In genomic region chr1:43196059-43196458, GRCm38 (mm10) we compare ENCODE assay signal across 21 mouse cellular contexts. TPM values are rescaled to one million over a fixed set of nuclear protein-coding genes. Genes with fewer than 3 reads are reported as not detected.
DNase-seq lines count a peak whose midpoint lies in the region; ATAC-seq and TF ChIP-seq lines count a peak whose summit lies in the region.
"Had no signal": no experiment of that assay in that cellular context is flagged by ENCODE, and none has a peak within 500 bp of the region (broad histone marks: within the 10 kb centered on the region; RNA-seq: fewer than 3 reads in every experiment).

No protein-coding gene starts in this region.

- ATAC-seq in heart, embryonic 12.5 days (ENCODE audit: insufficient number of reproducible peaks, low FRiP score) = no peak
- ATAC-seq in intestine, embryonic 14.5 days (replicated peaks; ENCODE audit: low FRiP score, low TSS enrichment, low read depth) = no peak
- no peak for ATAC-seq in intestine, postnatal 0 days
- no peak for ATAC-seq in stomach, embryonic 14.5 days (ENCODE audit: insufficient number of reproducible peaks, insufficient read depth, low FRiP score, low read depth)
- ATAC-seq in stomach, postnatal 0 days (ENCODE audit: low FRiP score, low TSS enrichment) = no peak
- ATAC-seq: forebrain, embryonic 15.5 days; inflammation-experienced regulatory T-cells, adult 6 months; midbrain, embryonic 13.5 days had no signal

- TF ChIP-seq EP300 in stomach, postnatal 0 days (optimal IDR thresholded peaks at IDR 0.05) = no peak

- intact Hi-C loops in heart, postnatal 25 days (cut with DNase I) = no loop called here

- H3K4me3 ChIP-seq in heart, embryonic 12.5 days = peak overlapping the region; percentile 40
- H3K4me3 ChIP-seq in intestine, embryonic 14.5 days (ENCODE audit: low read depth, low read length) = no peak overlapping the region
- H3K4me3 ChIP-seq in intestine, postnatal 0 days (ENCODE audit: low read depth, low read length) = no peak overlapping the region
- H3K4me3 ChIP-seq in stomach, embryonic 14.5 days (ENCODE audit: low read depth, low read length) = no peak overlapping the region
- H3K4me3 ChIP-seq in stomach, postnatal 0 days (ENCODE audit: low read depth, low read length) = no peak overlapping the region
- no peak overlapping the region for H3K4me3 ChIP-seq in hindbrain, embryonic 10.5 days
- H3K4me3 ChIP-seq: forebrain, embryonic 15.5 days; limb, embryonic 15.5 days; lung, embryonic 15.5 days; megakaryocyte, embryonic 14.5 days; midbrain, embryonic 13.5 days had no signal

- no peak for TF ChIP-seq CTCF in intestine, postnatal 0 days (IDR thresholded peaks at IDR 0.05; ENCODE audit: low read depth)
- TF ChIP-seq CTCF in stomach, postnatal 0 days (IDR thresholded peaks at IDR 0.05; ENCODE audit: low read depth) = no peak

- WGBS in heart, embryonic 12.5 days = 33% methylated on average over 1 of the region's 1 CpGs
- 17% methylated on average over 1 of the region's 1 CpGs for WGBS in intestine, embryonic 14.5 days
- 43% methylated on average over 1 of the region's 1 CpGs for WGBS in intestine, postnatal 0 days
- WGBS in stomach, embryonic 14.5 days = 18% methylated on average over 1 of the region's 1 CpGs
- 22% methylated on average over 1 of the region's 1 CpGs for WGBS in stomach, postnatal 0 days
- 80% methylated on average over 1 of the region's 1 CpGs for WGBS in hindbrain, embryonic 10.5 days

- H3K36me3 ChIP-seq in heart, embryonic 12.5 days = no peaks in the 10 kb centered on the region
- H3K36me3 ChIP-seq in intestine, embryonic 14.5 days (ENCODE audit: control insufficient read depth, insufficient read depth, low read length) = no peaks in the 10 kb centered on the region
- no peaks in the 10 kb centered on the region for H3K36me3 ChIP-seq in intestine, postnatal 0 days (ENCODE audit: control insufficient read depth, insufficient read depth)
- H3K36me3 ChIP-seq in stomach, embryonic 14.5 days (ENCODE audit: control insufficient read depth, insufficient read depth, low read length) = no peaks in the 10 kb centered on the region
- H3K36me3 ChIP-seq in stomach, postnatal 0 days (ENCODE audit: control insufficient read depth, insufficient read depth, low read length) = no peaks in the 10 kb centered on the region
- no peaks in the 10 kb centered on the region for H3K36me3 ChIP-seq in hindbrain, embryonic 10.5 days
- H3K36me3 ChIP-seq: forebrain, embryonic 15.5 days; limb, embryonic 15.5 days; lung, embryonic 15.5 days; midbrain, embryonic 13.5 days had no signal

- no peaks in the 10 kb centered on the region for H3K9me3 ChIP-seq in heart, embryonic 12.5 days (replicated peaks)
- no peaks in the 10 kb centered on the region for H3K9me3 ChIP-seq in intestine, embryonic 14.5 days (ENCODE audit: control insufficient read depth, low read length)
- H3K9me3 ChIP-seq in intestine, postnatal 0 days (ENCODE audit: control insufficient read depth) = no peaks in the 10 kb centered on the region
- no peaks in the 10 kb centered on the region for H3K9me3 ChIP-seq in stomach, embryonic 14.5 days (ENCODE audit: control insufficient read depth, low read depth, low read length)
- no peaks in the 10 kb centered on the region for H3K9me3 ChIP-seq in stomach, postnatal 0 days (ENCODE audit: control insufficient read depth, low read length)
- no peaks in the 10 kb centered on the region for H3K9me3 ChIP-seq in hindbrain, embryonic 10.5 days
- H3K9me3 ChIP-seq: forebrain, embryonic 15.5 days; limb, embryonic 15.5 days; lung, embryonic 15.5 days; midbrain, embryonic 13.5 days had no signal

- H3K27ac ChIP-seq in heart, embryonic 12.5 days (ENCODE audit: poor library complexity, severe bottlenecking) = peak overlapping the region; percentile 94
- H3K27ac ChIP-seq in intestine, embryonic 14.5 days (ENCODE audit: low read depth) = no peak overlapping the region
- no peak overlapping the region for H3K27ac ChIP-seq in intestine, postnatal 0 days (ENCODE audit: low read depth, low read length)
- H3K27ac ChIP-seq in stomach, embryonic 14.5 days (ENCODE audit: low read length) = 0 out of 2 replicates have a peak overlapping the region, but pooled peaks have one; percentile 16
- H3K27ac ChIP-seq in stomach, postnatal 0 days (replicated peaks) = no peak overlapping the region
- no peak overlapping the region for H3K27ac ChIP-seq in hindbrain, embryonic 10.5 days
- H3K27ac ChIP-seq: forebrain, embryonic 15.5 days; hindbrain, embryonic 14.5 days; limb, embryonic 15.5 days; liver, embryonic 14.5 days; lung, embryonic 15.5 days; midbrain, embryonic 13.5 days had no signal

- H3K4me1 ChIP-seq in heart, embryonic 12.5 days (replicated peaks) = peaks cover 25% of the 10 kb centered on the region
- H3K4me1 ChIP-seq in intestine, embryonic 14.5 days (replicated peaks; ENCODE audit: control insufficient read depth, insufficient read depth, low read length) = peaks cover 7% of the 10 kb centered on the region
- H3K4me1 ChIP-seq in intestine, postnatal 0 days (replicated peaks; ENCODE audit: control insufficient read depth, insufficient read depth, low read length) = no peaks in the 10 kb centered on the region
- H3K4me1 ChIP-seq in stomach, embryonic 14.5 days (ENCODE audit: control insufficient read depth, insufficient read depth, low read length) = peaks cover 6% of the 10 kb centered on the region
- H3K4me1 ChIP-seq in stomach, postnatal 0 days (replicated peaks; ENCODE audit: control insufficient read depth, insufficient read depth) = no peaks in the 10 kb centered on the region; the same call in 1 of the 2 replicates
- peaks cover 6% of the 10 kb centered on the region; the same call in 1 of the 2 replicates for H3K4me1 ChIP-seq in hindbrain, embryonic 10.5 days (replicated peaks)
- H3K4me1 ChIP-seq: forebrain, embryonic 15.5 days; limb, embryonic 15.5 days; lung, embryonic 15.5 days; megakaryocyte, embryonic 14.5 days; midbrain, embryonic 13.5 days had no signal

- no peak for DNase-seq in heart, postnatal 25 days (ENCODE audit: low spot score)
- peak; percentile 28 for DNase-seq in intestine, embryonic 14.5 days (ENCODE audit: low spot score)
- DNase-seq in stomach, postnatal 0 days (ENCODE audit: low spot score) = no peak
- peak; percentile 19 for DNase-seq in yolk sac, embryonic 10.5 days (ENCODE audit: low spot score)
- no peak for DNase-seq in hindbrain, embryonic 10.5 days (ENCODE audit: low spot score)
- DNase-seq: adrenal gland, postnatal 36 days; cerebellum, adult 9-11 months; left cerebral cortex, postnatal 4 days; lung, postnatal 36 days; thymus, postnatal 25 days had no signal

- H3K9ac ChIP-seq in heart, embryonic 12.5 days = peak overlapping the region; percentile 42
- no peak overlapping the region for H3K9ac ChIP-seq in intestine, embryonic 14.5 days (ENCODE audit: low read length)
- H3K9ac ChIP-seq in intestine, postnatal 0 days (ENCODE audit: low read depth, low read length) = no peak overlapping the region
- H3K9ac ChIP-seq in stomach, embryonic 14.5 days (replicated peaks; ENCODE audit: low read depth, low read length) = no peak overlapping the region
- no peak overlapping the region for H3K9ac ChIP-seq in stomach, postnatal 0 days (ENCODE audit: low read length)
- H3K9ac ChIP-seq: forebrain, embryonic 15.5 days; hindbrain, embryonic 14.5 days; limb, embryonic 15.5 days; liver, embryonic 14.5 days; lung, embryonic 15.5 days; midbrain, embryonic 13.5 days had no signal

- H3K27me3 ChIP-seq in heart, embryonic 12.5 days (replicated peaks) = no peaks in the 10 kb centered on the region
- H3K27me3 ChIP-seq in intestine, embryonic 14.5 days (replicated peaks; ENCODE audit: control insufficient read depth, insufficient read depth, low read length) = no peaks in the 10 kb centered on the region
- no peaks in the 10 kb centered on the region for H3K27me3 ChIP-seq in intestine, postnatal 0 days (replicated peaks; ENCODE audit: control insufficient read depth, insufficient read depth, low read length)
- no peaks in the 10 kb centered on the region for H3K27me3 ChIP-seq in stomach, embryonic 14.5 days (ENCODE audit: control insufficient read depth, insufficient read depth, low read length)
- no peaks in the 10 kb centered on the region for H3K27me3 ChIP-seq in stomach, postnatal 0 days (ENCODE audit: control insufficient read depth, insufficient read depth, low read length)
- no peaks in the 10 kb centered on the region for H3K27me3 ChIP-seq in hindbrain, embryonic 10.5 days (ENCODE audit: insufficient read depth, poor library complexity, severe bottlenecking)
- H3K27me3 ChIP-seq: forebrain, embryonic 15.5 days; limb, embryonic 15.5 days; lung, embryonic 15.5 days; midbrain, embryonic 13.5 days had no signal

- peak overlapping the region; percentile 53 for H3K4me2 ChIP-seq in heart, embryonic 12.5 days
- no peak overlapping the region for H3K4me2 ChIP-seq in intestine, embryonic 14.5 days (ENCODE audit: low read length)
- H3K4me2 ChIP-seq in intestine, postnatal 0 days (replicated peaks; ENCODE audit: low read depth) = no peak overlapping the region
- H3K4me2 ChIP-seq in stomach, embryonic 14.5 days (replicated peaks; ENCODE audit: low read depth, low read length) = no peak overlapping the region
- no peak overlapping the region for H3K4me2 ChIP-seq in stomach, postnatal 0 days (replicated peaks; ENCODE audit: low read depth)
- H3K4me2 ChIP-seq: forebrain, embryonic 15.5 days; hindbrain, embryonic 14.5 days; limb, embryonic 15.5 days; lung, embryonic 15.5 days; midbrain, embryonic 13.5 days had no signal

RNA-seq across cellular contexts. Expression of gene Fhl2, which starts 0.7 kb away (rescaled TPM):
- 203 and 205 TPM in 2 replicates for polyA plus RNA-seq in heart, embryonic 12.5 days (2016; fragmentation: Nextera tagmentation; extraction: Ambion mirVana)
- total RNA-seq in heart, postnatal 25 days (2021) = 1,000 to 10,000 TPM; 2,139 to 2,275 TPM
- polyA plus RNA-seq in intestine, embryonic 14.5 days (2014; fragmentation: Nextera tagmentation; extraction: Ambion mirVana) = 60.5 and 70.1 TPM in 2 replicates
- polyA plus RNA-seq in intestine, postnatal 0 days (2015; fragmentation: Nextera tagmentation; extraction: Ambion mirVana) = 55.3 and 57.8 TPM in 2 replicates
- 97.4 and 105 TPM in 2 replicates for polyA plus RNA-seq in stomach, embryonic 14.5 days (2014; fragmentation: Nextera tagmentation; extraction: Ambion mirVana)
- polyA plus RNA-seq in stomach, postnatal 0 days (2015; fragmentation: Nextera tagmentation; extraction: Ambion mirVana) = 124 and 126 TPM in 2 replicates
- 7.6 and 11.2 TPM in 2 replicates for polyA plus RNA-seq in hindbrain, embryonic 10.5 days (2016; fragmentation: Nextera tagmentation; extraction: Ambion mirVana)

Comparison
In these comparisons a context has a peak if more than half of its experiments do, and no peak if none do; other contexts are left out.
1. H3K27ac ChIP-seq: peak in heart, embryonic 12.5 days (single experiment) and stomach, embryonic 14.5 days (single experiment); none in intestine, embryonic 14.5 days (single experiment), intestine, postnatal 0 days (single experiment), stomach, postnatal 0 days (single experiment) and hindbrain, embryonic 10.5 days (single experiment).
2. DNase-seq: peak in intestine, embryonic 14.5 days (single experiment) and yolk sac, embryonic 10.5 days (single experiment); none in heart, postnatal 25 days (single experiment), stomach, postnatal 0 days (single experiment) and hindbrain, embryonic 10.5 days (single experiment).